Mouse (Mus musculus) spleen, adult 2 months (tissue): ENCODE measurements around the gene Gm4969. TPM values are rescaled to one million over a fixed set of nuclear protein-coding genes. Genes with fewer than 3 reads are reported as not detected.
"Not testable (repeated sequence)": the region's sequence is repeated elsewhere in the genome, so short reads cannot be mapped to it uniquely, and the experiment has no call there.

Experiments used
- DNase-seq, 2 experiments: peaks; one replicate each; pipeline versions ENCODE4 v3.0.0 to v3.0.0-alpha.2; 2012 to 2021; ENCODE audit warnings: low spot score in 2 of 2, low read depth in 1 of 2
- H3K27ac ChIP-seq: fragments of 200-500 bp; 2 replicates; pipeline ENCODE4 v1.5.1; 2012; ENCODE audit warnings: low read length, inconsistent platforms; ENCODE audit not compliant: insufficient read depth
- H3K27me3 ChIP-seq: fragments of 200-500 bp; 2 replicates; pipeline ENCODE4 v1.6.1; 2012; ENCODE audit warnings: mild to moderate bottlenecking, moderate library complexity, low read length, inconsistent platforms; ENCODE audit not compliant: control insufficient read depth, insufficient read depth
- H3K36me3 ChIP-seq: fragments of 200-500 bp; 2 replicates; pipeline ENCODE4 v1.6.1; 2012; ENCODE audit warnings: mild to moderate bottlenecking, low read length, inconsistent platforms; ENCODE audit not compliant: control insufficient read depth, insufficient read depth
- H3K4me1 ChIP-seq: fragments of 200-500 bp; 2 replicates; pipeline ENCODE4 v1.6.1; 2011; ENCODE audit warnings: inconsistent platforms; ENCODE audit not compliant: control insufficient read depth, insufficient read depth, insufficient read length
- H3K4me3 ChIP-seq: fragments of 200-500 bp; 2 replicates; pipeline ENCODE4 v1.5.1; 2011; ENCODE audit warnings: mild to moderate bottlenecking, inconsistent platforms; ENCODE audit not compliant: insufficient read depth, insufficient read length; ENCODE audit errors: extremely low read depth
- CTCF ChIP-seq: fragments of 200-500 bp; IDR thresholded peaks from 2 replicates; pipeline ENCODE4 v1.5.1; 2011; ENCODE audit warnings: mild to moderate bottlenecking, inconsistent platforms; ENCODE audit not compliant: insufficient read depth, insufficient read length, insufficient replicate concordance; ENCODE audit errors: extremely low read depth
- POLR2A ChIP-seq: fragments of 200-500 bp; IDR thresholded peaks from 2 replicates; pipeline ENCODE4 v1.6.1; 2011; ENCODE audit warnings: low read depth, low read length, inconsistent platforms
- WGBS: fragments of 180-500 bp; shearing (Covaris S2); methylation state at CpG from one replicate; pipeline ENCODE4 v1.1.7; 2018; 5-methylcytosine and 5-hydroxymethylcytosine counted together
- polyA plus RNA-seq: library from polyadenylated mRNA; depleted of rRNA; stranded (reverse); fragments of >200 nt; gene quantifications from 2 replicates; pipeline ENCODE4 v1.2.3, GENCODE M21; 2012

The Gm4969 gene
- polyA plus RNA-seq, 1 experiment = not detected

DNA sequence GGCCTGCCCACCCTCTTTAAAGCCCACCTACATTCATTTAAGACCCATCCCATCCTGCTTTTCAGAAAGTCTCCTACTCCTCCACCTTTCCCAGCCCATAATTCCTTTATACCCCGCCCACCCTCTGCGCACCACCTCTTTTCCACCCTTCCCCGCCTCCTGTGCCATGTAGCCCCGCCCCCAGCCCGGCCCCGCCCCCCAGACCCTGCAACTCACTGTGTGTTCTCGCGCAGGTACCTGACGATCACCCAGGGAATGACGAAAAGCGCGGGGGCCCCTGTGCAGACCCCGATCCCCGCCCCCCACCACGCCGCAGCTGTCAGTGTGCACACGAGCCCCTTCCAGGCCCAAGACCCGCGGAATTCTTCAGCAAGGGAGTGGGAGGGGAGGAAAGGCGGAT lies 41.9 kb upstream of the Gm4969 start:
- H3K4me1 ChIP-seq = peaks cover 3% of the 10 kb centered on the region
- H3K27ac ChIP-seq = no peak overlapping the region
- TF ChIP-seq POLR2A = no peak
- no peak for TF ChIP-seq CTCF
- peaks cover 6% of the 10 kb centered on the region; the same call in 1 of the 2 replicates for H3K27me3 ChIP-seq
- 3% methylated on average over 20 of the region's 20 CpGs for WGBS
- H3K36me3 ChIP-seq = peaks cover 1% of the 10 kb centered on the region; the same call in 1 of the 2 replicates
- no peak for DNase-seq
- H3K4me3 ChIP-seq = no peak overlapping the region

- Histone ChIP-seq H3K27me3 (peaks cover 5% of the 10 kb centered on the region; the same call in 1 of the 2 replicates), H3K36me3 (peaks cover 3% of the 10 kb centered on the region; the same call in 1 of the 2 replicates), H3K4me3 (no peak overlapping the region), H3K27ac (no peak overlapping the region), H3K4me1 (peaks cover 3% of the 10 kb centered on the region)
- TF ChIP-seq CTCF (no peak), POLR2A (no peak)
- 33% methylated on average over 18 of the region's 18 CpGs for whole genome bisulfite sequencing
- DNase-seq = no peak
Measured at GRCm38 (mm10) chr7:19159411-19159810, 41.2 kb upstream of the Gm4969 start.

DNA sequence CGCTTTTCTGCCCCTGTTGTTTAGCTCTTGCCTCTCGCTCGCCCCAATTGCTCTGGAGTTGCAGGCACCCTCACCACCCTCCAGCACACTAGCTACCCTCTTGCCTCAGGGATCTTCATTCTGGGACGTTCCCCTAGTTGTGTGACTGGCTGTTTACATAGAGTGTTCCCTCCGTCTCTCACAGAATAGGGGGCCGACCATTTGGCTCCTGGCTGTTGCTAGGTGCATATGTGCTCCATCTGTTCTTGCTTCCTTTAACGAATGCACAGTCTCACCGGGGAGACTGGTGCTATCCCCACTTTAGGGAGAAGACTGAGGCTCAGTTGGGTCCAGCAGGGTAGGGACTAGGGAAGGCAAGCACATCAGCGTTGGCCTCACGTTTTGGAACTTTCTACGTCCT lies 40.4 kb upstream of the Gm4969 start:
- no peak for DNase-seq
- H3K27ac ChIP-seq = no peak overlapping the region
- peaks cover 5% of the 10 kb centered on the region; the same call in 1 of the 2 replicates for H3K27me3 ChIP-seq
- no peak overlapping the region for H3K4me3 ChIP-seq
- TF ChIP-seq CTCF (no peak), POLR2A (no peak)
- peaks cover 3% of the 10 kb centered on the region; the same call in 1 of the 2 replicates for H3K36me3 ChIP-seq
- peaks cover 3% of the 10 kb centered on the region for H3K4me1 ChIP-seq
- WGBS = 83% methylated on average over 11 of the region's 11 CpGs

DNA sequence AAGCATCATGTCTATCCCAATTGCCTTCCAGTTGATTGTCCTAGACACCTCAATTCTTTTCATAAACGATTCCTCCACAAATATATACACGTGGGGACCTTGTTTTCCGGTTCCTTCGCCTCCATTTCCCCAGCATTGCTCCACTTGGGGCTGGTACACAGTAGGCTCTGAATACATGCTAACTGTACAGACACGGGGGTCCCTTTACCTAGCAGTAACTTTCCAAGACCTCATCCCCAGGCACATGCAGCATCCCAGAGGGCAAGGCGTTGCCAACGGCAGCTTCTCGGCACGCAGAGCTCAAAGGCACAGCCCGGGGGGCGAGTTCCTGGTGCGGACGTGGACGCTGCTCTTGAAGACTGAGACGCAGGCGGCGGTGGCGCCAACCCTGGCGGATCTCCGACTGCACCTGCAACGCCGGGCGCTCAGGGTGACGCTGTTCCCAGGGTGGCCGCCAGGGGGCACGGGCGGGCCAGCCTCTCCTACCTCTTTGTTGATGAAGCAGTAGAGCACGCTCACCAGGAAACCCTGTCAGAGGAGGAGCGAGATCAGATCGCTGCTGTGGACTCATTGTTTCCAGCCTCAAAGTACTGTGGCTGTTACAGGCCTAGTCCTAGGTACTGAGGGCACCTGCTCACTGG lies 39.1 kb upstream of the Gm4969 start:
- TF ChIP-seq CTCF = peak; percentile 93
- TF ChIP-seq POLR2A = no peak
- peak overlapping the region; percentile 20; the same call in 1 of the 2 replicates for H3K4me3 ChIP-seq
- H3K27ac ChIP-seq = no peak overlapping the region
- DNase-seq = peak; percentile 71 to 90
- H3K27me3 ChIP-seq = peaks cover 5% of the 10 kb centered on the region; the same call in 1 of the 2 replicates
- peaks cover 7% of the 10 kb centered on the region for H3K36me3 ChIP-seq
- WGBS = 6% methylated on average over 30 of the region's 30 CpGs
- peaks cover 3% of the 10 kb centered on the region for H3K4me1 ChIP-seq

- peaks cover 9% of the 10 kb centered on the region for H3K36me3 ChIP-seq
- DNase-seq = no peak
- 79% methylated on average over 13 of the region's 13 CpGs for WGBS
- peaks cover 3% of the 10 kb centered on the region for H3K4me1 ChIP-seq
- H3K4me3 ChIP-seq = no peak overlapping the region
- peaks cover 5% of the 10 kb centered on the region; the same call in 1 of the 2 replicates for H3K27me3 ChIP-seq
- TF ChIP-seq CTCF = no peak
- no peak for TF ChIP-seq POLR2A
- H3K27ac ChIP-seq = no peak overlapping the region
Measured at GRCm38 (mm10) chr7:19155825-19156475, 37.8 kb upstream of the Gm4969 start.

- Histone ChIP-seq H3K27ac (no peak overlapping the region), H3K4me3 (no peak overlapping the region), H3K4me1 (peaks cover 5% of the 10 kb centered on the region), H3K36me3 (peaks cover 9% of the 10 kb centered on the region), H3K27me3 (peaks cover 2% of the 10 kb centered on the region; the same call in 1 of the 2 replicates)
- no peak for TF ChIP-seq CTCF
- TF ChIP-seq POLR2A = no peak
- WGBS = 88% methylated on average over 8 of the region's 8 CpGs
- DNase-seq = no peak
Measured at GRCm38 (mm10) chr7:19154796-19155195, 36.6 kb upstream of the Gm4969 start.

DNA sequence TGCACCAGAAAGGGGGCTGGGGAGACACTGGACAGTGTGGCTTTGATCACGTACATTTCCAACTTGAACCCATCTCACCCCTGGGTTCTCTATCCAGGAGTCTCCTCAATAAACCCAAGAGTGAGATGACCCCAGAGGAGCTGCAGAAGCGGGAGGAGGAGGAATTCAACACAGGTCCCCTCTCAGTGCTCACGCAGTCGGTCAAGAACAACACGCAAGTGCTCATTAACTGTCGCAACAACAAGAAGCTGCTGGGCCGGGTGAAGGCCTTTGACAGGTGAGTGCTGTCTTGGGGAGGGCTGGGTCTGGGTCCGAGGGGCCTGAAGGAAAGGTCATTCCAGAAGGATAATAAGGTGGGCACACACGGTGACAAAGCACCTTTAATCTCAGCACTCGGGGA lies 33.0 kb upstream of the Gm4969 start:
- H3K27me3 ChIP-seq, DNase-seq, H3K36me3 ChIP-seq, H3K4me1 ChIP-seq, H3K4me3 ChIP-seq, H3K27ac ChIP-seq: not testable (repeated sequence)
- 91% methylated on average over 10 of the region's 10 CpGs for WGBS
